Mouse (Mus musculus) regulatory T cell (primary cell): ENCODE measurements at regions not wholly inside any gene's neighbourhood (a gene's known extent, or its start where the extent isn't known, plus 50 kb on each side); places are given as distances from the start of the nearest gene placed in this dataset.

Experiments used
- in situ Hi-C: fragments of 300-600 bp; cut with MboI, MseI; formaldehyde crosslinking; loops from one replicate; pipeline ENCODE4 v1.15.1; 2025; ENCODE audit warnings: high pct_unique_total_duplicates

DNA sequence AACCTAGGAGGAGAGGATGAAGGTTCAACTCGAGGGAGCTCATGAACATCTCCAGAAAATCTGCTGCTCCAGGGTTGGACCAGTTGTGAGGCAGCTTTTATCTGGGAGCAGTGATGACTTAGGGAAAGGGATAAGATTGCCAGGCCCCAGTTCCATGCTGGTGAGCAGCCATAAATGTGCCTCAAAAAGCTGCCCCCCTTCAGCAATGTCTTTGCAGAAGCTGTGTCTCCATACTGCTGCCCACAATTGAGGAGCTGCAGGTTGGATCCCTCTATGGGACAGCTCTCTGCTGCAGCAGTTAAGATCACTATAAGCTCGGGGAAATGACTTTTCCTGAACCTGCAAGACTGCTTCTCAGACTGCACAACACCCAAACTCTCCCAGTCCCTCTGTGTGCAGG is 543.7 kb downstream of the Nfib start:
- in situ Hi-C loops, result no loop called here

DNA sequence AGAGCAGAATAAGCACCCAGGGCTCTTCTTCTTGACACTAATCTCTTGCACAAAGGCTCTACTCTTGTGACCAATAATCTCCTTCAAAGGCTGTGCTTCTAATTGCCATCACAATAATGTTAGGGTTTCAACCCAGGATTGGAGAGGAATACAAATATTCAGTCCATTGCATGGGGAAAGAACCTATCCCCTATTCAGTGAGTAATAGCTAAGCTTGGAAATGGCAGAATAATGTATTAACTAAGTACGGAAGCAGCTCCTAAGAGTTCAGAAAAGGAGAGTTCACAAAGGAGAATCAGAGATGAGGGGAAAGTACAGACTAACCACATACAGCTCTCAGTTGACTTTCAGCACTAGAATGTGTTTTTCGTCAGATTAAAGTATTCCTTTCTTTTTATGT is 544.3 kb downstream of the Nfib start:
- in situ Hi-C loops, result no loop called here

DNA sequence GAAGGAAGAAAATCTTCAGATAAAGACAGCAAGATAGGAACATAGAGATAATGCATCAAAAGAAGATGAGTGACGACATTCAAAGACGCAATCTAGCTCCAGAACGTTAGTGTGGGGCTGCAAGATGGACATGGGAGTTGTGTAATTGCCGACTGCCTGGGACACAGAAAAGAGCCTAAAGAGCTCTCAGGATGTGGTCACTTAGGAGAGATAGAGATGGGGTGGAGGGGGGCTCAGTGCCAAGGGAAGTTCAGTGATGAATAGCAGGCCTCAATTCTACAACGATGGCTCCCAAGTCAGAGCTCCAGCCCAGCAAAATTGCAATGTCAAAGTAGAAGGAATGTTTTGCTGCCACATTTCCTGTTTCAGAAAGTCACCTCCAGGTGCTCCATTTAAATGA is 545.3 kb downstream of the Nfib start:
- in situ Hi-C loops, result no loop called here

DNA sequence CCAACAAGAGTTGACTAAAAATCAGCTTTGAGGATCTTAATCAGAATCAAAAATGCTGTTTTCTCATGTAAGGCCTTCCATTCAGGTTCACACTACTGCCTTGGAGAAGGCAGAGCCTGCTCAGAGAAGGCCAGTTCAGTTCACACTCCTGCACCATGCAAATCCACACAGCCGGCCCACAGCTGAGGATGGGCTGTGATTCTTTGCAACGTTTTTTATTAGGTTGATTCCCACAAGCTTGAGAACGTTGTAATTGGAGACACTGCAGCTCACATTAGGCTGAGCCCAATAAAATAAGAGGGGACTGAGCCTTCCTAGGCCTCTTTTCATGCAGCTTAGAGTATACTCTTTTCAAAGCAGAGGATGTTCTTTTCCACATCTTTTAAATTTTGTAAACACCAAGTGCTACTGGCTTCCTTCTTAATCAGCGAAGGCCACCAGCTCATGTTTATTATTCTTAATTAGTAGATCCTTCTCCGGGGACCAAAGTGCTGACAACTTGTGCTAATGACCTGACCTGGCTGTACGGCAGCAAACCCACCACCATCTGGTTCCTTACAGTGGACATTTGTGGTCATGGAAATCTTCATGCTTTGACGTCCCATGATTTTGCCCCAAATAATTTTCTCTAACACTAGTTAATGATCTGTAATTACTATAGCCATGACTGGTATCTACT is 549.8 kb downstream of the Nfib start:
- in situ Hi-C loops, result no loop called here

DNA sequence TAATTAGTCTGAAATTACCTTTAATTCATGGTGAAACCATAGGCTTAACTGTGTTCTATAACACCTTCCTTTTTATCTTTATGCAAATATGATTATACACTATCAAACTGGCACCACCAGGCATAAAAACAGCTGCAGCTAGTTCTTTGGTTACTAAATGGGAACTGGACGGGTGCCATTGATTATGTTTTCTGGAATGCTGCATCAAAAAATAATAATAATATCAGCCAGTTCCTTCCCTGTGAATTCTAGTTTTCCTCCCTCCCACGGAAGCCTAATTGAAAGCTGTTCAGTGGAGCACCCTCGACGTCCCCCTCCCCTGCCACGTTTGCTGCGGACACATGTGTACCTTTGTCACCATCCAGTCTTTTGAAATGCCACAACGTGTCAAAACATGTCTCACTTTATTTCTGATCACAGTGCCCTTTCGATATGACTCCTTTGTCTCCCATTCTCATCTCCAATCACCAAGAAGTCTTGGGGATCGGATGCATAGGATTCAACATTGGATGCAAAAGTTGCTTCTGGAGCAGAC is 551.5 kb downstream of the Nfib start:
- in situ Hi-C loops, result no loop called here

DNA sequence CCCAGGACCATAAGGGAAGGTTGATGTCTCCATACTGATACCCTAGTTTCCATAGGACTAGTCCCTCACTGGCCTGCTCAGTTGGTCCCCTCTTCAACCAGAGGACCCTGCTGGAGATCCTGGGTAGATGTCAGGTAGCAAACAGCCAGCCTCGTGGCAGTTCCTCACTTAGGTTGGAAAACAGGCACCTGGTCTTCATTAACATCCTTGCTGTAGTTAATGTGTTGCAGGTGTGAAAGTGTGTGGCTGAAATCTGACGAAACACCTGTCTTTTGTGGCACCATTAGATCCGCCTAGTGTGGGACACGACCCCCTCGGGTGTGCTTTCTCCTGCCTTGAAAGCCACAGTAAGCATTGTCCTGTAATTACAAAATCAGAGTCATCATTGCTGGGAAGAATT is 551.9 kb downstream of the Nfib start:
- in situ Hi-C loops, result no loop called here

DNA sequence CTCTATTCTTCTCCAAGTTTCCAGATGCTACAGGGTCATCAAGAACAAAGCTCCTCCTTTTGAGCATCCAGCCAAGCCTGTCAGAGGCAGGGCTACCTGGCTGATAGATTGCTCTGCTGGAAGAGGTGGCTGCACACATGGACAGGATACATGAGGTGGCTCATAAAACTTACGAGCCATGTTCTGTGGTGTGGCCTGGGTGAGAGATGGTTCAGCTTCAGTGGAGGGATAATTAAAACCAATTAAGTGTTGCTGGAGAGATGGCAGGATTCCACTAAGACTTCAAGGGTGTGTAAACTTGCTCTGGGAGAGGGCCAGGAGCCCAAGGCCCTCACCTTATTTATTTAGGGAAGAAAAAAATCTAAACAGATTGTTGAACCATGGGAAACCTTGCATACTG is 555.6 kb downstream of the Nfib start:
- in situ Hi-C loops, result no loop called here

DNA sequence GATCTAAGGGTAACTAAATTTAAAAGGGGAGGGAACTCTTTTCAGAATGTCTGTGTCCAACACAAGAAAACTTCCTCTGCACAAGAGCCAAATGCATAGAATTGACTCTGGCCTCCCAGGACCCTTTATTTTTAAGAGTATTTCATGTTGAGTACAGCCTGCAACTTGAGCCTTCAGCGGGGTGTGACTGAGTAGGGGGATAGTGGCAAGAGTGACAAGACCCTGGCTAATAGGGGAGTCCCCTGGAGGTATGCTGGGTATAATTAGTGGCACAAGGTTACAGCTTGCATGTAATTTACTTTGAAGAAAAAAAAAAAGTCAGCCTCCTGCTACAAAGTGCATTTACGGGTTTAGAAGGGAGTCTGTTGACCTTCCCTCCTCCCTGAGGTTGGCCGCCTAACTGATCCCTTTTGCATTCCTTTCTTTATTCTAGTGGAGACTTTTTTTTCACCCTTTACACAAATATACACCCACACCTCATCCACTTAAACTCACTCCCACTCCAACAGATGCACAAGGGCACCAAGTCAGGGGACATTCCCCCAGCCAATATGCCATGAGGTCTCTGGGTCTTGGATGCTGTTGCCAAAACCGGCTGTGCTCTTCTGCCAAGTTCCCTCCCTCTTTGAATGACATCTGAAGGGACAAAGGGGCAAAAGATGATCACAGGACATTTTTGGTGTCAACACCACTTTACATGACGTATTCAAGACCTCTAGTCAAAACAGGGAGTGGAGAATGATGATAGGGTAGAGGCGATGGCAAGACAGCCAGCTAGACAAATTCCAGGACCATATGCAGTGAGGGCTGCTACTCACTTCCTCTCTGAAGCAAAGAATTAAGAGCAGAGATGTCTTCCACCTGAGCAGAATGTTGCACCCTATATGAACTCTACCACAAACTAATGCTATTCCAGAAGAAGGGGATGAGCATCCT is 557.2 kb downstream of the Nfib start:
- in situ Hi-C loops, result no loop called here

DNA sequence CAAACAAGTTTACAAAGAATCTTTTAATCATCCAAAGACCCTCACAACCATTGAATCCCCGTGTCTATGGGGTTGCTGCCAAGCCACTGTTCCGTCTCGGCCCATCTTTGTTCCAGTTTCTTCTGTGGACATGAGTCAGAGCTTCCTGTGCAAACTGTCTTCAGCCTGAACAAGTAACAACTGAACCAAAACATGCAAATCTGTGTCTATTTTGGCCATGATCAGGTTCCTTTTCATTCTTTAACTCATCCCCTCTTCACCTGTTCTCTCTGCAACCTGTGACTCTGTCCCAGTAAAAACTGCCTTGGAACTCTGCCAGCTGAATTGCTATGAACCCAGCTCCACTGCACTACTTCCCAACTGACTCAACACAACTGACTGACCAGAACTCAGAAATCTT is 563.2 kb downstream of the Nfib start:
- in situ Hi-C loops, result no loop called here

DNA sequence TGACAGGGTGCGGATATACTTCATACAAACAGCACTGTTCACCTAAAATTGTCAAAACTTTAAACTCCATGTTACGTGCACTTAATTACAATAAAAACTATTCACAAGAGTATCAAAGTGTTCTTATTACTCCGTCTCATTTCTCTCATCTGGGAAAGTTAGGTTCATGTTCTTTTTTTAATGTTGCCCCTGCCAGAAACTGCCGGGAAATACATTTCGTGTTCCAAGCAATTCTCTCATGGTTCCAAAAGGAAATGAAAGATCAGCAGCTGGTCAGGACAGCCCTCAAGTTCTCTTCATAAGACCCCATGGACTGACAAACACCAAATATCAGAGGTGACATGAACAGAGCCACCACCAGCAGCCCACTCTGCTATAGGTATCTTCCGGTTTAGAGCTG is 565.7 kb downstream of the Nfib start:
- in situ Hi-C loops, result no loop called here

DNA sequence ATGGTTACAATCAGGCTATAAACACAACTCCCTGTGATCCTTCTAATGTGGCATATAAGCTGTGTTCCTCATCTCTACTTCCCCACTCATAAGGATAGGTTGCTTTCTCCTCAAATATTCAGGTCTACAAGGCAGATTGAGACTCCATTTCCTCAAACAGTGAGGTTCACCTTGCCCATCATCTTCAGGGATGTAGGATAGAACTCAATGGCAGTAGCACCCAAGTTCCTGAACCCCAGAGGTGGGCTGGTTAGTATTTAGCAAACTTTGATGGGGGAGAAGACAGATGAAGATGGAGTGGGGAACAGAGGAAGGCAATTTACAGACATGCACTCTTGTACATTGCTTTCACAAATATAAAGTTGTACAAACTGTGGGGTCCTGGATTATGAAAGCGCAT is 566.5 kb downstream of the Nfib start:
- in situ Hi-C loops, result no loop called here

DNA sequence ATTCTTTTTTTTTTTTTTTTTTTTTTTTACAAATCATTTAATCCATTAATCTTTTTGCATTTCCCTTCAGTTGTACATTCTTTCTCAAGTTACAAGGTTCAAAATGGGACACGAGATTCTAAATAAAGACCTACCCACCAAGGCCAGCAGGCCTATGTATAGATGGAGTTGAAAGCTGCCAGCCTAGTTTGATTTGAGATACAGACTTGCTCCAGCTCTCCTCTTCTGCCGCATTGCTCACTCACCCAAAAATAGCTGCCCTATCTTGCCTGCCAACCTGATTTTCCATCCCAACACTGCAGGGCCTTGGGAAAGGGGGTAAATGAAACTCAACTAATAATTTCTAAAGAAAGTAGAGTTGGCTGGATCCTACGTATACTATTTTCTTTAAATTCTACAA is 572.7 kb downstream of the Nfib start:
- in situ Hi-C loops, result no loop called here

DNA sequence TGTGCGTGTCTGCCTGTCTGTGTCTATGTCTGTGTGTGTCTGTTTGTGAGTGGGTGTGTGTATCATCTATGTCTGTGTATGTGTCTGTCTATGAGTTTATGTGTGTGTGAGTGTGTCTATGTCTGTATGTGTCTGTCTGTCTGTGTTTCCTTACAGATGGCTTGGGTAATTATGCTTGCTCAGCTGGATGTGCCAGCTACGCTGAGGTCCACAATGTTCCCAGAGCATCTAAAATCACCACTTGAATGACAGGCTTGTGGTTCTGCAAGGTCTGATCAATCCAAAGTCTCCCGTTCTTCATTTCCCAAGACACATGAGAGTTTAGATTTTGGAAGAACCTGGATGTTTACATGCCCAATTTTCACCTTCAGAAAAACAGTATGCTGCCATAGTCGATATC is 573.2 kb downstream of the Nfib start:
- in situ Hi-C loops, result no loop called here

DNA sequence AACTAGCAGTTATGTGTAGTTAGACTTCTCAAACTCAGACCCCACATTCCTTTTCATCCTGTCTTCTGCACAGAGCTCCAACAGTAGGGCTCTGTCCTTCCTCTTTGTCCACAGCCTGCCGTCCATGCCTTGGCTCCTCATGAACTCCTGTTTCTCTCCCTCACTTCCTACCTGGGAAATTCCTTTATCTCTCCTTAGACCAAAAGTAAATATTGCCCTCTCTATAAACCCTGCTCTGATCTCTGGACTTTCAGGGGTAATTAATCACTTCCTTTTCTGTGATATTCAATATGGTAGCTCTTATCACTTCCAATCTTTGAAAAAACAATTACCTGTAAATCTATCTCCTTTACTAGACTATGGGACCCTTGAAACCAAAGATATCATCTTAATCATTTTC is 576.1 kb downstream of the Nfib start:
- in situ Hi-C loops, result no loop called here

DNA sequence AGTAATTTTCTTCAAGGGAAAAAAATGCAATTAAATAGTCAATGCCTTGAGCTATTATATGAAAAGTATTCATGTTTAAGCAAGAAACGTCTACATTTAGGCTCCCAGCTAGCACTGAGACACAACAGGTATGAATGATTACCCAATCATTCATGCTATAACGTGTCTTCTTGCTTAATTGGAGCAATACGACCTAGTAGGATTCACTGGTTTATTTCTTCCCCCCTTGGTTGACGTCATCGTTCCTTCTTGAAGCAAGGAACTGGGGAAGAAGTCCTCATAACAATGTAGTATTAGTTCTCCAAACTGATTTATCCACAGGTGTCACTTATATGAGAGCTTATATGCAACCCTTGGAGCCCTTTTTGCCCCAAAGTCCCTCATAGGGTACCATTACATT is 581.8 kb downstream of the Nfib start:
- in situ Hi-C loops, result no loop called here

DNA sequence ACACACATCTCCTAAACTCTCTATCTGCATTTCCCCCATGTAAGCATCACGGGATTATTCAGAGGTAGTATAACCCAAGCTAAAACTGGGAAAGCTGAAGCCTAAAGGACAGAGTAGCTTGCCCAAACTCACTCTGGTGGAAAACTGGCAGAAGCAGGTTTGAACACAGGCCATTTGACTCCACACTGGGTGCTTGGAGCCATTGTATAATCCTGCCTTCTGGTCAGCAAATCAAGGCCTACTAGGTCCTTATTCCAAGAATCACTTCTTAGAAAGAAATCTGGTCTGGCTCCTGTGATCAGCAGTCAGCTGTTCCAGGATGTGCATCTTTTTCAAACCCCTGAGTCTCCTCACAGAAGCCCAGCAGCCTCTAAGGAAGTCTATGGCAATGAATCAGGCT is 582.4 kb downstream of the Nfib start:
- in situ Hi-C loops, result no loop called here

DNA sequence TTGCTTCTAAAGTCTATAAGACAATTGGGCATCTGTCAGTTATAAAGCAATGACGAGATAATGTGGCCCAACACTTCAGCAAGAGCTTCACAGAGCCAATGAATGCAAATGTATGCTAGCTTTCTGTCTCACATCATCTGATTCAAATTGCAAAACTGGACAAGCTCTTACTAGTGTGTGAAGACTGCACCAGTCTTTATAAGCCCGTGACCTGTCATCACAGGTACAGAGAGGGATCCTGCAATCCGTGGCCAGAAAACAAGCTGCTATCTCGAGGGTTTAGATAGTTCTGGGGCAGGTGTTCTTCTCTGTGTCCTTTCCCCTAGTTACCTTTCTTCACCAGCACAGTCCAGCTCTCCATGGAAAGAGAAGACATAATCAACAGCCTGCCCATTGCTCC is 584.8 kb downstream of the Nfib start:
- in situ Hi-C loops, result no loop called here

DNA sequence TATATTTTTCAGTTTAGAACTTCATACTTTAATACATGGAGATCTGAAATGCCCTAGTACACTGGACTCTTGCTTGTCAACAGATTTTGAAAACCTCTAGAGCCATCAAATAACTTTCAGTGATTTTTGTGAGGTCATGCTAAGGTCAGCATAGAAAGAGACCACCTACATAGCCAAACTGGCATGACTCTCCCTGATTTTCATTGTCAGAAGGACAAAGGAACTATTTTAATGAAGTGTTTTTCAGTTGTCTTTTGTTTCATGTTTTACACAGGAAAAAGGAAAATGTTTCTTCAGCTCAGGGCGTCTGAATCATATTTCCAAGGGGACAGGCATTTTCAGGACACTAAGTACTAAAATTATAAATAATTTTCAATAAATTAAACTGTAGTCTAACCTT is 585.2 kb downstream of the Nfib start:
- in situ Hi-C loops, result no loop called here

DNA sequence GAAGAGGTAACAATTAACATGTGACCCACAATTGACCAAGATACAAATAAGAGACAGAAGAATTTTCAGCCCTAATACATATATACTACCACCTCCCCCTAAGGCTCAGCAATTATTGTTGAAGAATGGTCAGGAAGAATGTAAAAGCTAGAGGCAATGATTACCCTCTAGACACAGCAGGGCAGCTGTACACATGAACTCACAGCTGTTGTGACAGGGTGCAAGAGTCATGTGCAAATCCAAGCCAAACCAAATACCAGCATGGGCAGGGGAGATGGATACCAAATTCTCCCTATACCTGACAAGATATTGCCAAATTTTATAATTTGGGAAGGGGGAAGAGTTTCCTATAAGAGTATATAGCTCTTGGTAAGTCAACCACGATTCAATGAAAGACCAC is 603.7 kb downstream of the Nfib start:
- in situ Hi-C loops, result no loop called here

DNA sequence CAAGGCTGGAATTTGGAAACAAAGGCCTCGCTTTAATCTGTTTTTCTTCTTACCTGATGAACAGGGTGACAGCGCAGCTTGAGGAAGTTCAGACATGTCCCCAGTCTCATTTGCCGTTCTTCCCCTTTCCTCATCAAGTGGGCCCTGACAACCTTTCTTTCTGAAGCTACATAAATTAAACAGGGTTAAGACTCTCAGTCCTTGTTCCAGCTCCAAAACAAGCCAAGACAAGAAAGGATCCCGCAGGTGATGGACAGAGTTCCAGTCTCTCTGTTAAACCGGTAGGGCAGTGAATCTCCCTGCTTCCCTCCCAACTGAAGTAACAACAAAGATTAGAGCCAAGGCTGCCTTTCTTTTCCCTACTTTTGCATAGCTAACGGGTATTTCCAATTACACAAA is 605.6 kb downstream of the Nfib start:
- in situ Hi-C loops, result no loop called here

DNA sequence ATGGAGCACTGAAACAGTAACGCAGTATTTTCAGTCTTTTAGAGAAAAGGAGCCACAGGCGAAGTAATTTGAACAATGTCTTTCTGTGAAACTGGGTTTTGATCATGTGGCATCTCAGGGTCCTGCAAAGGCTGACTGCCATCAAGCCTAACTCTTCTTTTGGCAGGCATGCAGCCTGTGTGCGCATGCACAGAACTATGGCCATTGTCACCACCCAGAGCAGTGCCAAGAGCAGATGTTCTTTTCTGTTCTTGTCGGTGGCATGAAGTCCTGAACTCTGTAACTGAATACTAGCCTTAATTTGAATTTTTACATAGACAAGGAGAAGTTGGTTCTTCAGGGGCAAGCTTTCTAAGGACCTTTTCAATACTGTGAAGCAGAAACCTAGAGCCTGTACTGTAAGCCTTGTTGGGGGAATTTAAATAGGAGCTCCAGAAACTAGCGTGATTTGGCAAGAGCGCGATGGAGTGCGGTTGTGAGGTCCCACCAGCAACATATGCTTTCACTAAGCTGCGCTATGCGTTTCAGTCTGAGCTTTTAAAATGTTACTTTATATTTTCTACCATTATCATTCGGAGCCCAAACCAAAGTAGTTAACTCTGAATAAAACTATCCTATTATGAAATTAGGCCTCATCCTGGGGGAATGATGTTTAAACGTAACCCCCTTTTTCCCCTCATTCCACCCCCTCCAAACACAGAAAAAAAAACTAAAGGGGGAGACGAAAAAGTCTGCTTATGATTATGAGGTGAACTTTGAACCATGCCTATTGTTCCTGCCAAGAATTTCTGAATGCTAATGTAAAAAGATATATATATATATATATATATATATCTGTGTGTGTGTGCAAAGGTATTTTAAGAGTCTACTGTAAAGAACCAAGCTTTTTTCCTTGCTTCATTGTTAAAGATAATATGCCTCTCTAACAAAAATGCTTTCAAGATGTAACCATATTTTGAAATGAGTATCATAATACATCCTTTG is 606.3 kb downstream of the Nfib start:
- in situ Hi-C loops, result no loop called here
